Mouse (Mus musculus) cerebellum, postnatal 25 days (tissue): Measurements from ENCODE around the gene Cbarp.
A peak's percentile ranks its signal among the peaks of the same experiment; 100 is the strongest.
"Not testable (repeated sequence)": the region's sequence is repeated elsewhere in the genome, so short reads cannot be mapped to it uniquely, and the experiment has no call there.

ENCODE experiments used
- DNase-seq, 2 experiments: peaks; one replicate each; pipeline ENCODE4 v3.0.0; 2021; ENCODE audit warnings: mixed read lengths in 2 of 2

Gene Cbarp

GRCm38 (mm10) chr10:80170052-80170451 lies 29.4 kb upstream of the Cbarp start:
- peak in 1 of 2 experiments; percentile 53 for DNase-seq

- peak in 1 of 2 experiments; percentile 24 for DNase-seq
These were observed 29.0 kb upstream of the Cbarp start for GRCm38 (mm10) chr10:80169651-80170050.

- DNase-seq = no peak
These were observed 28.4 kb upstream of the Cbarp start for GRCm38 (mm10) chr10:80169070-80169469.

- peak; percentile 97 for DNase-seq
These were observed 27.5 kb upstream of the Cbarp start for GRCm38 (mm10) chr10:80168038-80168661.

- peak; percentile 99 to 100 for DNase-seq
These were observed 26.9 kb upstream of the Cbarp start for GRCm38 (mm10) chr10:80167460-80168037.

- not testable (repeated sequence) for DNase-seq
These were observed 25.5 kb upstream of the Cbarp start for GRCm38 (mm10) chr10:80166136-80166535.

- peak; percentile 61 to 69 for DNase-seq
These were observed 24.9 kb upstream of the Cbarp start, which contains the start of gene Cirbp for GRCm38 (mm10) chr10:80165392-80166128. Gene Cirbp, plus strand, starts transcription at chr10:80165985.

- DNase-seq = peak; percentile 99
These were observed 24.3 kb upstream of the Cbarp start for GRCm38 (mm10) chr10:80164998-80165344.

- peak in 1 of 2 experiments; percentile 76 for DNase-seq
These were observed 23.7 kb upstream of the Cbarp start for GRCm38 (mm10) chr10:80164161-80164997.

GRCm38 (mm10) chr10:80163721-80164120 lies 23.1 kb upstream of the Cbarp start:
- peak; percentile 44 to 46 for DNase-seq

GRCm38 (mm10) chr10:80162716-80163299 lies 22.2 kb upstream of the Cbarp start:
- DNase-seq = peak in 1 of 2 experiments; percentile 31

- DNase-seq = no peak
These were observed 21.6 kb upstream of the Cbarp start for GRCm38 (mm10) chr10:80162243-80162608.

- DNase-seq = no peak
These were observed 21.0 kb upstream of the Cbarp start for GRCm38 (mm10) chr10:80161522-80162242.

- peak; percentile 75 to 80 for DNase-seq
These were observed 20.1 kb upstream of the Cbarp start for GRCm38 (mm10) chr10:80160455-80161371.

GRCm38 (mm10) chr10:80159561-80160454 lies 19.2 kb upstream of the Cbarp start:
- DNase-seq = peak; percentile 97 to 99

GRCm38 (mm10) chr10:80159021-80159560 lies 18.5 kb upstream of the Cbarp start:
- DNase-seq = peak in 1 of 2 experiments; percentile 72

- peak in 1 of 2 experiments; percentile 51 for DNase-seq
These were observed 17.8 kb upstream of the Cbarp start for GRCm38 (mm10) chr10:80158307-80158986.

GRCm38 (mm10) chr10:80157141-80157929 lies 16.7 kb upstream of the Cbarp start:
- no peak for DNase-seq
